Mouse (Mus musculus): ENCODE data around the gene Rnf181. TPM values are rescaled to one million over a fixed set of nuclear protein-coding genes. Genes with fewer than 3 reads are reported as not detected.

Gene Rnf181
- polyA plus RNA-seq (2012; rRNA removed), result 82.5 and 102 TPM in 2 replicates

GRCm38 (mm10) chr6:72366844-72367443, at the start of gene Rnf181:
TSS of gene Rnf181 (minus strand) at chr6:72366956.
- WGBS, result 78% methylated on average over 4 of the region's 4 CpGs

DNA sequence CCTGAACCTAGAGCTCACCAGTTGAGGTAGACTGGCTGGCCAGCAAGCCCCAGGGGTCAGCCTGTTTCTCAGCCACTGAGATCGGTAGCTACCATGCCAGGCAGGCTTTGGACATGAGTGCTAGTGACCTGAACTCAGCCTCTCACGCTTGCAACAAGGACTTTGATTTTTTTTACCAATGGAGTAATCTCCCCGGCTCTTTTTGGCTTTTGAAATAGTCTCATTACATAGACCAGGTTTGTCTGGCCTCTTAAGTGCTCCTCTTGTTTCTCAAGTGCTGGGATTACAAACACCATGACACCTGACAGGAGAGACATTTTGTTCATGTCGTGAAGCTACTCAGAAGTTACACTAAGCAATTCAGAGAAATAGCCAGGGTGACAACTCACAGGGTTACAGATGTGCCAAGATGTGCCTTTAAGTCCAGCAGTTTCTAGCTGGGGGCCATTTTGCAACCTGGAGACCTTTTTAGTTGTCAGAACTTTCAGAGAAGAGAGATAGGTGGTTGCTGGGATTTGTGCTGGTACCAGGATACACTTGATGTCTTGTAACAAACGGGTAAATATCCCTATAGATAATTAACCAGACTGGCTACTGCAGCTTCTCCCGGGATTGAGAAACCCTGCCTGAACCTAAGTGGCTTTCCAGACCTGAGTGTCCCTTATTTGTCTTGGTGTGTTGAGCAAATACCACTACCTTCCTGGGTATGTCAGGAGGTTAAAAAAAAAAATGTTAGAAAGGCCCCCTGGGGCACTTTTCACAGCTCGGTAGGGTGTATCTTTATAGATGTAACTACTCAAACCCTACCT, 49.4 kb upstream of the Rnf181 start:
- WGBS, result 36% methylated on average over 7 of the region's 7 CpGs

More at GRCm38 (mm10) chr6:72366844-72367443, at the start of gene Rnf181:
- DNase-seq (ENCODE audit: low read depth, low spot score), result no peak

GRCm38 (mm10) chr6:72415181-72415580, 48.4 kb upstream of the Rnf181 start:
- no peak for DNase-seq (ENCODE audit: low read depth, low spot score)

More for the DNA sequence above, 49.4 kb upstream of the Rnf181 start:
- no peak for DNase-seq (ENCODE audit: low read depth, low spot score)

DNA sequence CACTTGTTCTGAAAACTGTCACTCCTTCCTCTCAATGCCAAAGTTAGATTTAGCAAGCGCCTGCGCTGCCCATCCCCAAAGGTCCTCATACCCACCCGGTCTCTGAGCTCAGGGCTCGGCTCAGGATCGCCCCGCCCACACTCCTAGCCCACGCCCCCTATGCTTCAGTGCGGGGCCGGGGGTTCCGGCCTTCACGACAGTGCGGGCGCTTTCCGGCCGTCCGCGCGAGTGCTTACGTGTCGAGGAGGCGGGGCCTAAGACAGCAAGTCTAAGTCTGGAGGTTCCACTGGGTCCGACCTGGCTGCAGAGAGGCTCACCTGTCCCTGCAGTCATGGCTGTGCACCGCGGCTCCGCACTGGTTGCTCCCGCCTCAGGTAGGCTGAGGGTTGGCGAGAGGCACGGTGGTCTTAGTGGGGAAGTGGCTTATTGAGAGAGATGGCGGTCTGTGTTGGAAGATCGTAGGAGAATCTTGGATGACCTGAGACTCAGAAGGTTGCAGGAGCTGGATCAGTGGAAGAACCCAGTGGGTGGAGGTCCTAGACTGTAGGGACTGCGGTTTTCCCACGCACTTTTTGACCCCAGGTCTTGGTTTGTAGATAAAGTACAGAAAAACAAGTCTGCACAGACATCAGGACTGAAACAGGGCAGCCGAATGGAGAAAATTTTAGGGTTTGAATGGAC, 47.5 kb upstream of the Rnf181 start, which contains the start of gene Ggcx:
Gene Ggcx (plus strand): TSS at position 233 of the 681 bp plus-strand sequence.
- WGBS, result under 1% methylated on average over 33 of the region's 33 CpGs
- peak; percentile 85 for DNase-seq (ENCODE audit: low read depth, low spot score)

More at GRCm38 (mm10) chr6:72415181-72415580, 48.4 kb upstream of the Rnf181 start:
- WGBS, result 53% methylated on average over 5 of the region's 5 CpGs

- WGBS, result 80% methylated on average over 7 of the region's 7 CpGs
- DNase-seq (ENCODE audit: low read depth, low spot score), result no peak
Observed at GRCm38 (mm10) chr6:72410518-72410917, 43.8 kb upstream of the Rnf181 start.

- 19% methylated on average over 1 of the region's 1 CpGs for WGBS
- DNase-seq (ENCODE audit: low read depth, low spot score), result no peak
Observed at GRCm38 (mm10) chr6:72410003-72410402, 43.2 kb upstream of the Rnf181 start.

GRCm38 (mm10) chr6:72409567-72409966, 42.8 kb upstream of the Rnf181 start:
- WGBS, result 10% methylated on average over 3 of the region's 3 CpGs
- no peak for DNase-seq (ENCODE audit: low read depth, low spot score)

DNA sequence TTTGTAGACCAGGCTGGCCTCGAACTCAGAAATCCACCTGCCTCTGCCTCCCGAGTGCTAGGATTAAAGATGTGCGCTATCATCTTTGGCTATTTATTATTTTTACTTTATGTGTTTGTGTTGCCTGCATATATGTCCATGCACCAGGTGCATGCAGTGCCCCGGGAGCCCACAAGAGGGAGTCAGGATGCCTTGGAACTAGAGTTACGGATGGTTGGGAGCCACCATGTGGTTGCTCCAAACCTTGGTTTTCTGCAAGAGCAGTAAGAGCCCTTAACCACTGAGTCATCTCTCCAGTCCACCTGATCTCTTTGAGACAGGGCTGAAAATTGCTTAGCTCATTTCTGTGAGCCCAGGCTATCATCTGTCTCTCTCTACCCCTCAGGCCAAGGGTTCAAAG, 40.4 kb upstream of the Rnf181 start:
- no peak for DNase-seq (ENCODE audit: low read depth, low spot score)
- WGBS, result 2% methylated on average over 5 of the region's 5 CpGs

- 84% methylated on average over 7 of the region's 7 CpGs for WGBS
- no peak for DNase-seq (ENCODE audit: low read depth, low spot score)
Observed at GRCm38 (mm10) chr6:72405356-72405755, 38.6 kb upstream of the Rnf181 start.

- WGBS, result 11% methylated on average over 7 of the region's 7 CpGs
Observed at GRCm38 (mm10) chr6:72401875-72402274, 35.1 kb upstream of the Rnf181 start.

GRCm38 (mm10) chr6:72399967-72400366, 33.2 kb upstream of the Rnf181 start:
- DNase-seq (ENCODE audit: low read depth, low spot score), result no peak
- 53% methylated on average over 2 of the region's 2 CpGs for WGBS

More at GRCm38 (mm10) chr6:72401875-72402274, 35.1 kb upstream of the Rnf181 start:
- DNase-seq (ENCODE audit: low read depth, low spot score), result no peak

- no peak for DNase-seq (ENCODE audit: low read depth, low spot score)
- 72% methylated on average over 10 of the region's 10 CpGs for WGBS
Observed at GRCm38 (mm10) chr6:72396837-72397251, 30.1 kb upstream of the Rnf181 start.

DNA sequence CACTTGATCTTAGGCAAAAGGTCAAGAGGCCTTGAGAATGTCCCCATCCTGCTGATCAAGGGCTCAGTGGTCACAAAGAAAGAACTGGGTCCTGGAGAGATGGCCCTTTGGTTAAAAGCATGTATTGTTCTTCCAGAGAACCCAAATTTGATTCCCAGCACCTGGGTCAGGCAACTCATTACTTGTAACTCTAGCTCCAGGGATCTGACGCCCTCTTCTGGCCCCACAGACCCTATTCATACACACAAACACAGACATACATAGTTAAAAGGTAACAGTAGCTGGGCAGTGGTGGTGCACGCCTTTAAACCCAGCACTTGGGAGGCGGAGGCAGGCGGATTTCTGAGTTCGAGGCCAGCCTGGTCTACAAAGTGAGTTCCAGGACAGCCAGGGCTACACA, 25.6 kb upstream of the Rnf181 start:
- no peak for DNase-seq (ENCODE audit: low read depth, low spot score)
- WGBS, result 92% methylated on average over 5 of the region's 5 CpGs

DNA sequence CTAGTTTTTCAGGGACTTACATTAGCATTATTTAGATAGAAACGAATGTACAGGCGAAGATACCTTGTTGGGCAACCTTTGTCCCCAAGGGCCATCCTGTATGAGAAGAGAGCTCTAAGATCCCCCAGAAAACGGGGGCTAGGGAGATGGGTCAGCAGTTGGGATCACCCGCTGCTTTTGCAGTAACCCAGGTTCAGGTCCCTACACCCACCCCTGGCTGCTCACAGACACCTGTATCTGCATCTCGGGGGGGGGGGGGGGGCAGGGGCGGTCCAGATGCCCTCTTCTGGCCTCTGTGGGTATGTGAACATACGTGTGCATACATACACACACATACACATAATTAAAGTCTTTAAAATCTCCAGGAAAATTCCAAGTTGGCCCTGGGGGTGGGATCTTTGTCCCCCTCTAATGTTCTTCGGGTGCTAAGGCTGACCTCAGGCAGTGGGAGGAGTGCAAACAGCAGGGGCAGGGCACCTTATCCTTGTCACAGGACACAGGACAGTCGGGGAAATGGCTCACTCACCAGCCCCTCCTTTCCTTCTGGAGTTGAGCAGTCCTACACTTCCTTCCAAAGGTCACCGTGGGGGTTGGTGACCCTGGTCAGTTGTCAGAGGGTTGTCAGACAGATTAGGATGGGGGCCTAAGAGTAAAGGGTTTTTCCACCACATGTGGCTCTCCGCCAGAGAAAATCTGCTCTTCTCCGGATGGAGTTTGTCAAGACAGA, 24.2 kb upstream of the Rnf181 start:
- no peak for DNase-seq (ENCODE audit: low read depth, low spot score)
- 19% methylated on average over 12 of the region's 12 CpGs for whole genome bisulfite sequencing

DNA sequence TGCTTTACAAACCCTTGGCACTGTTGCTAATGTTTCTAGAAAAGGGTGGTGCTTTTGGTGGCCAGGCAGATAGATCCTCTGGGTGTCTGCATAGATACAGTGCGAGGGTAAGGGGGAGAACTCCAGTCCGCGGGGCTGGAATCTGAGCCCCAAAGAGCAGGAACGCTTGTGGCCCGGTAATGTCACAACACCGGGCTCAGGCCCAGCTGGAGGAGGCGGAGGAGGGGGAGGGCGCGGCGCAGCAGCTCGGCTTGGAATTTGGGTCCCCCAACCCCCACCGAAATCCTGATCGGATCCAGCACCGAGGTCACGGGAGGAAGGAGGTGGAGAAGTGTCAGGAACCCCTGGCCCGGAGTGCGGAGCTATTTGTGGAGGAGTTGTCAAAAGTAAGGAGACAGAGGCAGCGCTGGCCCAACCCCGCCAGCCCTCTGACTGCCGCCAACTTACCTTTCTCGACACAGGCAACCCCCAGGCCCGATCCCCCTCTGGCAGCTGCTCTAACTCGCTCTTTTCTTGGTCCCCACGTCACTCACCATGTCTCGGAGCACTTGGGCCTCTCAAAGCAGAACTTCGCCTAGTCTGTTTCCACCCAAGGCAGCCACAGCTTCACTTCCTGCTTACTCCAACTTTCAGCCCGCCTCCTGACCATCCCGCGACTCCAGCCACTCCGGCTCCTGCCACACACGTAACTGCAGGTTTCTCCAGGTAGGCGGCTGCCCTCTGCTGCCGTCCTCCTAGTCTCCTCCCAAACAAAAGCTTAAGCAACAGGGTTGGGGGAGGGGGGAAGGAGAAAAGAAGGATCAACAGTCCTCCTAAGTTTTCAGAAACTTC, 23.4 kb upstream of the Rnf181 start, which contains the start of gene Vamp8:
Gene Vamp8 (minus strand): TSS at position 763 of the 831 bp plus-strand sequence.
- DNase-seq (ENCODE audit: low read depth, low spot score), result peak; percentile 74
- WGBS, result under 1% methylated on average over 33 of the region's 33 CpGs

GRCm38 (mm10) chr6:72389471-72389940, 22.8 kb upstream of the Rnf181 start:
- WGBS, result 1% methylated on average over 13 of the region's 13 CpGs
- no peak for DNase-seq (ENCODE audit: low read depth, low spot score)

- WGBS, result 63% methylated on average over 6 of the region's 6 CpGs
- DNase-seq (ENCODE audit: low read depth, low spot score), result no peak
Observed at GRCm38 (mm10) chr6:72388791-72389329, 22.1 kb upstream of the Rnf181 start.

DNA sequence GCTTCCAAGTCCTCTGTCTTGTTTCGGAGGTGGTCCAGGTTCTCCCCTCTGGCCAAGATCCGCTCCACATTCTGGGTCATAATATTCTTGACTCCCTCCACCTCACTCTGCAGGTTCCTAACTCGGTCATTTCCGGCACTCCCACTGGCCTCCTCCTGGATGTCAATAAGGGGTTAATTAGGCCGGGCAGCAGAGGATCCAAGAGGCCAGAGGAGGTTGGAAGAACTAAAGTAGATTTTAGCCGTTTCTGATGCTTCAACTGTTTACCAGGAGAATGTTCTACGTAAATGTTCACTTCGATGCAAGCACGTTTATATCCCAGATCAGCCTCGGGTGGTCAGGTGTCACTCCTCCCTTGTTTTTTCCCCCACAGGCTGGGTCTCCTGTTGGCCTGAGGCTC, 21.5 kb upstream of the Rnf181 start:
- WGBS, result 77% methylated on average over 10 of the region's 10 CpGs
- DNase-seq (ENCODE audit: low read depth, low spot score), result no peak
